Mouse (Mus musculus): ENCODE data around the gene Bfar.
"Not testable (repeated sequence)": the region's sequence is repeated elsewhere in the genome, so short reads cannot be mapped to it uniquely, and the experiment has no call there.

Bfar gene

GRCm38 (mm10) chr16:13671685-13672385 lies at the start of gene Bfar, which contains the start of gene 3110001I22Rik:
TSS of gene Bfar (plus strand) at chr16:13671858.
TSS of gene 3110001I22Rik (plus strand) at chr16:13671929.
- peak; percentile 86 to 92 for DNase-seq

- no peak for DNase-seq
These were observed 43.3 kb upstream of the Bfar start for GRCm38 (mm10) chr16:13628345-13628744.

GRCm38 (mm10) chr16:13638198-13638597 lies 33.5 kb upstream of the Bfar start:
- not testable (repeated sequence) for DNase-seq

GRCm38 (mm10) chr16:13639508-13639907 lies 32.1 kb upstream of the Bfar start:
- no peak for DNase-seq

DNA sequence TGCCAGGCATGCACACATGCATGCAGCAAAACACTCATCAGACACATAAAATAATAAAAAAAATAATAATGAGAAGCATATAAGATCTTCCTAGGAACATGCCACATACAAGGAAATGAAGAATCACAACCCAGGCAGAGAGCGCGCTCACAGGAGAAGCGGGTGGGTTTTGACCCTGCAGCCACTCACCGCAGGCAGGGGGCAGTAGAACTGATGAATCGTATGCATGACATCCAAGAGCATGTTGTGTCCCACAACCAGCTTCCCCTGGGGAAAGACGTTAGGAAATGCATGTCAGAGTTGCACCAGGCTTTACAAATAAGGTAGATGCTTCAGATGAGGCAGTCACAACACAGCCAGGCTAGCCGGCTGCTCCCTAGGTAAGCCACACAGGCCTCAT lies 31.6 kb upstream of the Bfar start:
- peak; percentile 24 to 34 for DNase-seq

- DNase-seq = no peak
These were observed 27.2 kb upstream of the Bfar start for GRCm38 (mm10) chr16:13644474-13644873.

DNA sequence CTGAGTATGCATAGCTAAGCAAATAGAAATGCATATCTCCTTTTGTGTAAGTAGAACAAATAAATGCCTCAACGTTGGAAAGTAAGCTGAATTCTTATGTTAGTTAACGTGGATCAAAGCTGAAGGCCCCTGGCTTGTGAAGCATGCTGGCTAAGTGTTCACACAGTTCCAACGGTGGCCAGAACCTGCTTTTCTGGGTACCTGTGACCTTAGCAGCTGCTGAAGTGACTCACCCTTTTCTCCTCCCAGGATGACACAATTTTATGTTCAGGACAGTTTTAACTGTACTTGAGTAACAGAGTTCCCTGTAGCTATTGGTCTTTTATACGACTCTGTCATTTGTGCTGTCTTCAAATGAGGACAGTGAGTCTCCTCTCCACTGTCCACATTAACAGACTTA lies 25.7 kb upstream of the Bfar start:
- DNase-seq = no peak

- DNase-seq = no peak
These were observed 12.8 kb upstream of the Bfar start for GRCm38 (mm10) chr16:13658886-13659285.

DNA sequence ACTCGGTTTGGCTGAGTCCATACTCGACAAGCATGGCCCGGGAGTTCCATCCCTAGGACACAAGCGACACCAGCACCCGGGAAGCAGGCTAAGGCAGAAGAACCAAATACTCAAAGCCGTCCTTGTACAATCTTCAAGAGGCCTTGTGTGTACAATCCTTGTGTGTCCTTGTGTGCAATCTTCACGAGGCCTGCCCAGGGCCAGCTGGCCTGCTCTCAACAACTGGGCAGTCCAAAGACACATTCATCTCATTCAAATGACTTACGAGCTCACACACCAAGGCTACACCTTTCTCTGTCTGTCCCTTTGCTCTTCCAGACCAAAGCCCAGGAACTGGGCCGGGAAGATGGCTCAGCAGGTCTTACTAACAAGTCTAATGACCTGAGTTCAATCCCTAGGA lies 10.9 kb upstream of the Bfar start:
- no peak for DNase-seq

GRCm38 (mm10) chr16:13667878-13668343 lies 3.7 kb upstream of the Bfar start, which contains the start of gene Parn:
TSS of gene Parn (minus strand) at chr16:13668170.
- DNase-seq = peak; percentile 94 to 95

GRCm38 (mm10) chr16:13668402-13669108 lies 3.1 kb upstream of the Bfar start:
- no peak for DNase-seq

DNA sequence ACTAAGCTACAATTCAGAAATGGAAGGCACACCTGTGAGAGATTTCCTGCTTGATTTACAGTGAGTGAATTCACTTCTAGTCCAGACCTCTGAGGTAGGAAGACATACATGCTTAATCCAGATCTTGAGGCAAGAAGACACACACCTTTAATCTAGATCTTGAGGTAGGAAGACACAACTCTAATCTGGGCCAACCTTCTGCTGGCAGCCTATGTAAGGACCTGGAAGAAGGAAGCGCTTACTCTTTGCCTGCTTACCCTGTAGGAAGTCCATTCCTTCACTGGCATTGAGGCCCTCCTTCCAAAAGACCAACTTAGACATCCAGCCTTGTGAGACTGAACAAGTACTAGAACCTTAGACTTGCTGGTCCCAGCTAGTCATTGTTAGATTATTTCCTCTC lies 2.4 kb upstream of the Bfar start:
- no peak for DNase-seq

DNA sequence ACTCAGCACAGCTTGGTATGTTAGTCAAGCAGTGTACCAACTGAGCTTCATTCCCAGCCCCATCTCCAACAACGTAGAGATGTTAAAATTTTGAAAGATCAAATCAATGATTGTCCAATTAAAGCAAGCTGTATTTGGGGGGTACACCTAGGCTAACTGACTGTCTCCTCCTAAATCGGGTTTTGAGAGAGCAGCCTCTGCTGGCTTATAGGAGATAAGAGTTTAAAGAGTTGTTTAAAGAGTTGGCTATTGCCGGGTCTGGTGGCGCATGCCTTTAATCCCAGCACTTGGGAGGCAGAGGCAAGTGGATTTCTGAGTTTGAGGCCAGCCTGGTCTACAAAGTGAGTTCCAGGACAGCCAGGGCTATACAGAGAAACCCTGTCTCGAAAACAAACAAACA lies 762 bp upstream of the Bfar start:
- not testable (repeated sequence) for DNase-seq

- DNase-seq = peak; percentile 54 to 68
These were observed 784 bp downstream of the Bfar start for GRCm38 (mm10) chr16:13672386-13672898.

DNA sequence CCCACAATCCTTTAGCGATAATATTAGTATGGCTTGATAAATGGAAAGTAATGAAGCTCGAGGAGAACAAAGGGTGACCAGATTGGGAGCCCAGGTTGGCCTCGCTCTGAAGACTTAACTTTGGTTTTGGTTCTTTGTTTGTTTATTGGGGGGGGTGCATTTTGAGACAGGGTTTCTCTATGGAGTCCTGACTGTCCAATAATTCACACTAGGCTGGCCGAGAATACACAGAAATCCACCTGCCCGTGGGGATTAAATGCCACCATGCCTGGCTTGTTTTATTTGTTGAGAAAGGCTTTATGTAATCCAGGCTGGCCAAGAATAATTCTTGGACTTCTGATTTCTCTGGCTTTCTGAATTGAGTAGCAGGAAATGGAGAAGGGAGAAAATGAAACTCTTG lies 1.5 kb downstream of the Bfar start:
- DNase-seq = no peak

DNA sequence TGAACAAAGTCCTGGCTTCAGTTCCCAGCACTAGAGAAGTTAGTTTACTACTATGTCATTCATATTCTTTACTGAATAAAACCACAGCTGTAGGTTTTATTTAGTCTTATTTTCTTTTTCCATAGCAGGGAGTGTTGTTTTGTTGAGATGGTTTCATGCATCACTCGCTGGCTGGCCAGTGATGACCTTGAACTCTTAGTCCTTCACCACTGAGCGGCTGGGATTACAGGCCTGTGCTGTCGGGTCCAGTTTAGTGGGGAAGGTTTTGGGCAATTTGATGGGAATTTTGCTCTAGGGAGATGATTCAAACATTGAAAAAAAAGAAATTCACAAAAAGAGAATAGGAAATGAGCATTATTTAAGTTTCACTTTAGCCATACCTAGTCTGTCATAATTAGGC lies 2.9 kb downstream of the Bfar start:
- DNase-seq = no peak

DNA sequence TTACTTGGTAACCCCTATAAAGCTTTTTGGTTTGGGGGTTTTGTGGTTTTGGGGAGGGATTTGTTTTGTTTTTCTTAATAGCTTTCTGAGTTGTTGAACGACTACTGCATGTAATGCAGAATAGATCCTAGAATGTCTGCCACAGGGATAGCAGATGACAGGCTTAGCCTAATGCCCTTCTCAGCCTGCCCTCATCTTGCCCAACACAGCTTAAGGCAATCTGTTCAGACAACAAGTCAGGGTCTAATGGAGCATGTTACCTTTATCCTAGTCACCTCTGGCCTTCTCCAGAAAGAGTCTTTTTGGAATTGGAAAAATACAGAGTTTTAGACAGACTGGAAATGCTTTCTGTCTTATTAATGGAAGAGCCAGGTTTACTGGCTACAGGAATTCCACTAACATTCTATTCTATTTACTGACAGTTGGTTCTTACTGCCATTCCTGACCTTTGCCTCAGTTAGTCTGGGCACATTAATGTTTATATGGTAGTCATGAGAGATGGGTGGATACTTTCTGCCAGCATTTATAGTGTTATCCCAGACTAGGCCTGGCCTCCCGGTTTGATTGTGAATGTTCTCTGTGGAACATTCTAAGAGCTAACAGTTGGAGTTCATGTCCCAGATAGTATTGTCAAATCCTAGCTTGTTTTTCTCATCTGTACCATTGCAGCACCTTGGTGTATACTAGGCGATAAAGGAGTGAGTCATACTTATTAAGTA lies 7.1 kb downstream of the Bfar start:
- no peak for DNase-seq

- DNase-seq = no peak
These were observed 27.3 kb downstream of the Bfar start for GRCm38 (mm10) chr16:13698998-13699397.

DNA sequence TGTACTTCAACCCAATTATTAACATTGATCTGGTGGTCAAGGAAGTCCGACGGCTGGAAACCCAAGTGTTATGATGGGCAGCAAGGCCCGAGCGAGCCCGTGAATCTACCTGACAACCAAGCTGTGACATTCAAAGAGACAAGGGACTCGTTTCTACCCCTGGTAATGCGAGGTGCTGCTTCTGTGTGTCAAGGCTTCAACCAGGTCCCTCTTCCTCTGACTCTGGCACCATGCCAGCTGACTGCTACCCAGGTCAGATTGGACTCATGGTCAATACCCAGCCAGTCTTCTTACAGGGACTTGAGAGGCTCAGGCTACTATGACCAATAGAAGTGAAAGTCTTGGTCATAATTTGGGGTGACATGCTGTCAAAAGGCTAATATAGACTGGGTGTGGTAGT lies 30.5 kb downstream of the Bfar start:
- no peak for DNase-seq

DNA sequence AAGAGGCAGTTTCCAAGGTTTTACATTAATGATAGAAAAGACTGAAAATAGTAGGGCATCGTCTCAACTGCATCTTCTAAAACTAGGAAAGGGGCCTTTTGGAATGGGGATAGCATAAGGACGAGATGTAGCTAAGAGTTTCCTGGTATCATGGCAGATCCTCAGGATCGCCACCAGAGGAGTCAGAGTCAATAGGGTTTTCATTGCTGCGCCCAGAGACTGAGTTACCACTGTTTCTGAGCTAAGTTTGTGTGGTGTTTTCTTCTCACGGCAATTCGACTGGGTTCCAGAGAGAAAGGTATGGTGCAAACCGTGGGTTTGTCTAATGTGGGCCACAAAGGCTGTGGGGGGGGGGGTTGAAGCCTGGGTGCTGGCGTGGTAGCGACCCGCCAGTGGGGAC lies 33.0 kb downstream of the Bfar start:
- no peak for DNase-seq

GRCm38 (mm10) chr16:13714910-13715309 lies 43.3 kb downstream of the Bfar start:
- DNase-seq = no peak

DNA sequence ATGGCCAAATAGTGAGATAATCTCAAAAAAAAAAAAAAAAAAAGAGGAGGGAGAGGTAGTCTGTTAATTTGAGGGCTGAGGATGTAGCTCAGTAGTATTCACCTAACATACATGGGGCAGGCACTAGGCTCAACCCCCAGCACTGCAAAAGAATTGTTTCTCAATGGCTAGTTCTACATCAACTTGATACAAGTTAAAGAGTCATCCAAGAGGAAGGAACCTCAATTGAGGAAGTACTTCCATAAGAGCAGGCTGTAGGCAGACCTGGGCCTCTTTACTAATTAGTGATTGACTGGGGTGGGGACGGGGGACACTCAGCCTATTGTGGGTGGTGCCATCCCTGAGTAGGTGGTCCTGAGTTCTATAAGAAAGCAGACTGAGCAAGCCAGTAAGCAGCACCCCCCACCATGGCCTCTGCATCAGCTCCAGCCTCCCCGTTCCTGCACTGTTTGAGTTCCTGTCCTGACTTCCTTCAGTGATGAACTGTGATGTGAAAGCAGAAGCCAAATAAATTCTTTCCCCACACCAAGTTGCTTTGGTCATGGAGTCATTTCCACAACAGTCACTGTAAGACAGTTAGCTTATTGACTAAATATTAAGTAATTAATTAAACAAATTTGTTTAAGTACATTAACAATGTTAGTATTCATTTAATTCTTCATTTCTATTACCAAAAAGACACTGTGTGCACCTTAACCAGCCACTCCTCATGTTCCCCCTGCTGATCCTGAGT lies 45.3 kb downstream of the Bfar start:
- DNase-seq = no peak

DNA sequence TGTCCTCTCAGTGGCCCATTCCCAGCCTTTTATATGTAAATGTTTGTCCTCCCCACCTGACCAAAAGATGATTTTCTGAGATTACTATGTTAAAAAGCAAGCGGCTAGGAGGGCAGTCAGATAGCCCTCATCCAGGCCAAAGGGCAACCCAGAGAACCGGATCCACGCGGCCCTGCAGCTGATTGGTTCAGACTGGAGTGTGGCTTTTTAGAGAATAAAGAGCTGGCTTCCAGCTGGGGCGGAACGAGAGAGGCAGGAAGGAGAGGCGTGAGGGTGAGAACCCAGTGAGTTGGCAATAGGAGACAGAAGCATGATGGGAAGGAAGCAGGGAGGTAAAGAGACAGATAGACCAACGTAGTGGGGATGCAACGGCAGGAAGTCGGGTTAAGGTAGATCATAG lies 51.3 kb downstream of the Bfar start:
- peak; percentile 8 to 20 for DNase-seq

Measured in thymus, postnatal 36 days (tissue).